Mouse (Mus musculus) hindbrain, embryonic 16.5 days (tissue): Measurements from ENCODE around the gene Ripor2. TPM values are rescaled to one million over a fixed set of nuclear protein-coding genes. Genes with fewer than 3 reads are reported as not detected.

Experiments
- ATAC-seq: fragments of 200-750 bp; cut with Nextera tagmentation; 2 replicates; pipeline ENCODE4 v1.8.0; 2017; ENCODE audit warnings: moderate TSS enrichment, moderate library complexity
- H3K27ac ChIP-seq: fragments of 300-500 bp; sonication (generic); 2 replicates; pipeline ENCODE4 v1.5.1; 2014; ENCODE audit warnings: low read depth, mild to moderate bottlenecking, control low read depth, low read length, moderate library complexity
- H3K27me3 ChIP-seq: fragments of 300-500 bp; sonication (generic); replicated peaks from 2 replicates; pipeline ENCODE4 v1.6.1; 2014; ENCODE audit warnings: low read length; ENCODE audit not compliant: control insufficient read depth, insufficient read depth
- H3K36me3 ChIP-seq: fragments of 300-500 bp; sonication (generic); 2 replicates; pipeline ENCODE4 v1.6.1; 2014; ENCODE audit warnings: mild to moderate bottlenecking, low read length, moderate library complexity, mixed read lengths; ENCODE audit not compliant: control insufficient read depth, insufficient read depth
- H3K4me1 ChIP-seq: fragments of 300-500 bp; sonication (generic); 2 replicates; pipeline ENCODE4 v1.6.1; 2014; ENCODE audit warnings: low read depth, low read length; ENCODE audit not compliant: control insufficient read depth, insufficient read depth
- H3K4me2 ChIP-seq: fragments of 300-500 bp; sonication (generic); 2 replicates; pipeline ENCODE4 v1.6.1; 2014; ENCODE audit warnings: mild to moderate bottlenecking, low read length, control low read depth, moderate library complexity
- H3K4me3 ChIP-seq: fragments of 300-500 bp; sonication (generic); 2 replicates; pipeline ENCODE4 v1.5.1; 2014; ENCODE audit warnings: mild to moderate bottlenecking, low read length, control low read depth, moderate library complexity
- H3K9ac ChIP-seq: fragments of 300-500 bp; sonication (generic); 2 replicates; pipeline ENCODE4 v1.6.1; 2014; ENCODE audit warnings: low read depth, mild to moderate bottlenecking, control low read depth, low read length, moderate library complexity
- H3K9me3 ChIP-seq: fragments of 300-500 bp; sonication (generic); 2 replicates; pipeline ENCODE4 v1.6.1; 2014; ENCODE audit warnings: mild to moderate bottlenecking, low read length, moderate library complexity; ENCODE audit not compliant: control insufficient read depth
- WGBS: fragments of 180-500 bp; shearing (Covaris S2); extraction: QIAGEN DNeasy Blood & Tissue Kit; methylation state at CpG from one replicate; pipeline ENCODE4 v1.1.7; 2014; 5-methylcytosine and 5-hydroxymethylcytosine counted together
- polyA plus RNA-seq: library from polyadenylated mRNA; unstranded; fragments of >200 nt; fragmentation: Nextera tagmentation; extraction: Ambion mirVana; gene quantifications from 2 replicates; pipeline ENCODE4 v1.2.1, GENCODE M21; 2015

The Ripor2 gene
- 19.1 and 22.8 TPM in 2 replicates for polyA plus RNA-seq

- 56% methylated on average over 10 of the region's 10 CpGs for WGBS
- H3K9ac ChIP-seq: no peak within 1 kb of the TSS
- peak; percentile 43; the same call in 1 of the 2 replicates for ATAC-seq
- H3K36me3 ChIP-seq: no peaks in the 10 kb centered on the region
- no peak within 1 kb of the TSS for H3K4me2 ChIP-seq
- H3K4me3 ChIP-seq: no peak within 1 kb of the TSS
- no peak within 1 kb of the TSS for H3K27ac ChIP-seq
- no peaks in the 10 kb centered on the region for H3K9me3 ChIP-seq
- no peaks in the 10 kb centered on the region for H3K27me3 ChIP-seq
- H3K4me1 ChIP-seq: peaks cover 3% of the 10 kb centered on the region; the same call in 1 of the 2 replicates
Measured at GRCm38 (mm10) chr13:24581833-24582232, at the start of gene Ripor2. Gene Ripor2 (plus strand): TSS chr13:24582189.

- whole genome bisulfite sequencing: 83% methylated on average over 6 of the region's 6 CpGs
- Histone ChIP-seq H3K4me2 (no peak overlapping the region), H3K36me3 (no peaks in the 10 kb centered on the region), H3K4me3 (no peak overlapping the region), H3K4me1 (no peaks in the 10 kb centered on the region), H3K27ac (no peak overlapping the region), H3K27me3 (no peaks in the 10 kb centered on the region), H3K9ac (no peak overlapping the region), H3K9me3 (no peaks in the 10 kb centered on the region)
- ATAC-seq: no peak
Measured at GRCm38 (mm10) chr13:24536531-24537167, 45.3 kb upstream of the Ripor2 start.

- WGBS: 94% methylated on average over 2 of the region's 2 CpGs
- ATAC-seq: no peak
- Histone ChIP-seq H3K9me3 (no peaks in the 10 kb centered on the region), H3K36me3 (no peaks in the 10 kb centered on the region), H3K27ac (no peak overlapping the region), H3K27me3 (no peaks in the 10 kb centered on the region), H3K4me1 (no peaks in the 10 kb centered on the region), H3K4me2 (no peak overlapping the region), H3K4me3 (no peak overlapping the region), H3K9ac (no peak overlapping the region)
Measured at GRCm38 (mm10) chr13:24538012-24538411, 44.0 kb upstream of the Ripor2 start.

GRCm38 (mm10) chr13:24538941-24539340 is 43.0 kb upstream of the Ripor2 start:
- no peaks in the 10 kb centered on the region for H3K27me3 ChIP-seq
- 73% methylated on average over 5 of the region's 5 CpGs for WGBS
- H3K4me2 ChIP-seq: no peak overlapping the region
- no peak overlapping the region for H3K4me3 ChIP-seq
- no peak overlapping the region for H3K9ac ChIP-seq
- no peaks in the 10 kb centered on the region for H3K36me3 ChIP-seq
- no peak for ATAC-seq
- no peak overlapping the region for H3K27ac ChIP-seq
- H3K9me3 ChIP-seq: no peaks in the 10 kb centered on the region
- no peaks in the 10 kb centered on the region for H3K4me1 ChIP-seq

- Histone ChIP-seq H3K4me1 (0 out of 2 replicates have a peak, but pooled peaks cover 2% of the 10 kb centered on the region), H3K27ac (no peak overlapping the region), H3K4me3 (no peak overlapping the region), H3K36me3 (no peaks in the 10 kb centered on the region), H3K4me2 (no peak overlapping the region), H3K27me3 (no peaks in the 10 kb centered on the region), H3K9ac (no peak overlapping the region), H3K9me3 (no peaks in the 10 kb centered on the region)
- 65% methylated on average over 1 of the region's 1 CpGs for WGBS
- no peak for ATAC-seq
Measured at GRCm38 (mm10) chr13:24545677-24546076, 36.3 kb upstream of the Ripor2 start.

- no peak overlapping the region for H3K9ac ChIP-seq
- no peak overlapping the region for H3K4me3 ChIP-seq
- H3K27me3 ChIP-seq: no peaks in the 10 kb centered on the region
- no peak overlapping the region for H3K27ac ChIP-seq
- ATAC-seq: no peak
- no peak overlapping the region for H3K4me2 ChIP-seq
- 86% methylated on average over 12 of the region's 12 CpGs for WGBS
- no peaks in the 10 kb centered on the region for H3K9me3 ChIP-seq
- H3K4me1 ChIP-seq: peaks cover 5% of the 10 kb centered on the region; the same call in 1 of the 2 replicates
- no peaks in the 10 kb centered on the region for H3K36me3 ChIP-seq
Measured at GRCm38 (mm10) chr13:24546801-24547459, 35.1 kb upstream of the Ripor2 start.

GRCm38 (mm10) chr13:24548911-24549310 is 33.1 kb upstream of the Ripor2 start:
- Histone ChIP-seq H3K9ac (no peak overlapping the region), H3K4me1 (peaks cover 8% of the 10 kb centered on the region), H3K36me3 (no peaks in the 10 kb centered on the region), H3K9me3 (no peaks in the 10 kb centered on the region), H3K4me3 (no peak overlapping the region), H3K27ac (no peak overlapping the region), H3K27me3 (no peaks in the 10 kb centered on the region), H3K4me2 (no peak overlapping the region)
- no peak for ATAC-seq

GRCm38 (mm10) chr13:24551100-24551931 is 30.7 kb upstream of the Ripor2 start:
- WGBS: 50% methylated on average over 9 of the region's 14 CpGs
- Histone ChIP-seq H3K4me3 (no peak overlapping the region), H3K4me1 (peaks cover 8% of the 10 kb centered on the region), H3K9ac (no peak overlapping the region), H3K4me2 (peak overlapping the region; percentile 22), H3K9me3 (no peaks in the 10 kb centered on the region), H3K27ac (peak overlapping the region; percentile 55), H3K36me3 (no peaks in the 10 kb centered on the region), H3K27me3 (no peaks in the 10 kb centered on the region)
- peak; percentile 88 for ATAC-seq

- ATAC-seq: 0 out of 2 replicates have a peak, but pooled peaks have one; percentile 41
- no peak overlapping the region for H3K9ac ChIP-seq
- H3K4me3 ChIP-seq: no peak overlapping the region
- no peaks in the 10 kb centered on the region for H3K36me3 ChIP-seq
- H3K4me2 ChIP-seq: no peak overlapping the region
- no peaks in the 10 kb centered on the region for H3K27me3 ChIP-seq
- H3K9me3 ChIP-seq: no peaks in the 10 kb centered on the region
- WGBS: 51% methylated on average over 4 of the region's 4 CpGs
- H3K27ac ChIP-seq: peak overlapping the region; percentile 55
- H3K4me1 ChIP-seq: peaks cover 8% of the 10 kb centered on the region
Measured at GRCm38 (mm10) chr13:24552039-24552438, 29.9 kb upstream of the Ripor2 start.
